In the genomic region with DNA sequence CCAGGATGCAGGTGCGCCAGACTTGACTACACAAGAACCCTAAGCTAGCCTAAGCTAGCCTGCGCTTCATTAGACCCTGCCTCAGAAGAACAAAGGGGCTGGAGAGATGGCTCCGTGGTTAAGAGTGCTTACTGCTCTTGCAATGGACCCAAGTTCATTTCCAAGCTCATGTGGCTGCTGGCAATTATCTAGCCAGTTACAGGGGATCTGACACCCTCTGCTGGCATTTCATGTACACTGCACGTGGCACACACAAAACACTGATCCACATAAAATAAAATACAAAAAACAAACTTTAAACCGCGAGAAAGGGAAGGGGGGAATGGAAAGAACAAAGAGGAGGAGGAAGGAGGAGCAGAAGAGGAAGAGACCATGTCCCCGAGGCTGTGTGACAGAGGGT, we compare ENCODE assay signal across 9 mouse cellular contexts. TPM values are rescaled to one million over a fixed set of nuclear protein-coding genes. Genes with fewer than 3 reads are reported as not detected.
DNase-seq lines count a peak whose midpoint lies in the region; TF ChIP-seq lines count a peak whose summit lies in the region.
"Had no signal": no experiment of that assay in that cellular context is flagged by ENCODE, and none has a peak within 500 bp of the region (broad histone marks: within the 10 kb centered on the region; RNA-seq: fewer than 3 reads in every experiment).

No protein-coding gene starts in this region.

- no peak overlapping the region for H3K27ac ChIP-seq in left cerebral cortex, adult 2 months

- peak; percentile 83 for TF ChIP-seq CTCF in left cerebral cortex, adult 2 months (IDR thresholded peaks at IDR 0.05)

- no peak overlapping the region for H3K4me3 ChIP-seq in left cerebral cortex, adult 2 months
- H3K4me3 ChIP-seq: lung, embryonic 15.5 days had no signal

- intact Hi-C loops in left cerebral cortex, adult 2 months (cut with DNase I): loop anchor here (5.0 kb wide), 2 partner anchors 36 to 56 kb away; no protein-coding TSS in a partner anchor
- intact Hi-C loops in left cerebral cortex, postnatal 36 days (cut with DNase I): loop anchor here (5.0 to 10.0 kb wide), 2 partner anchors 36 to 233 kb away; no protein-coding TSS in a partner anchor

- DNase-seq in cerebellum, adult 9-11 months: peak; percentile 31
- DNase-seq in cerebellum, adult 11-12 months: no peak
- DNase-seq in left cerebral cortex, adult 2 months (ENCODE audit: extremely low spot score in 1 of 2, low spot score in 2 of 2): peak in 1 of 2 experiments; percentile 31
- no peak for DNase-seq in left cerebral cortex, postnatal 36 days (ENCODE audit: low spot score in 2 of 2)
- peak; percentile 46 for DNase-seq in MEL-GATA-1-ER (ENCODE audit: extremely low read depth, low read depth)
- peak; percentile 66 for DNase-seq in kidney, adult 9 months
- peak; percentile 54 for DNase-seq in skeletal muscle tissue, adult 2 months (ENCODE audit: low read depth, low spot score)
- DNase-seq in right cerebral cortex, postnatal 4 days: no peak

RNA-seq across cellular contexts. Expression of a gene that starts 15.2 kb away (rescaled TPM):
- total RNA-seq in left cerebral cortex, adult 2 months (2021): 1 to 10 TPM; 2.8 to 3.0 TPM
- 1 to 10 TPM; 1.4 to 3.4 TPM for total RNA-seq in left cerebral cortex, postnatal 36 days (2021)

RNA-seq across cellular contexts. Expression of a gene that starts 16.4 kb away (rescaled TPM):
- 100 to 1,000 TPM in 1 of 2 experiments, 10 to 100 TPM in 1; 97.9 to 102 TPM for total RNA-seq in left cerebral cortex, adult 2 months (2021)
- total RNA-seq in left cerebral cortex, postnatal 36 days (2021): 10 to 100 TPM; 85.4 to 97.7 TPM

RNA-seq across cellular contexts. Expression of a gene that starts 28.2 kb away (rescaled TPM):
- total RNA-seq in left cerebral cortex, adult 2 months (2021): 100 to 1,000 TPM; 143 to 150 TPM
- 100 to 1,000 TPM; 143 to 145 TPM for total RNA-seq in left cerebral cortex, postnatal 36 days (2021)

RNA-seq across cellular contexts. Expression of a gene that starts 28.9 kb away (rescaled TPM):
- total RNA-seq in left cerebral cortex, adult 2 months (2021): 100 to 1,000 TPM; 327 to 331 TPM
- total RNA-seq in left cerebral cortex, postnatal 36 days (2021): 100 to 1,000 TPM; 346 to 355 TPM

RNA-seq across cellular contexts. Expression of a gene that starts 39.2 kb away (rescaled TPM):
- 10 to 100 TPM; 36.4 to 36.9 TPM for total RNA-seq in left cerebral cortex, adult 2 months (2021)
- total RNA-seq in left cerebral cortex, postnatal 36 days (2021): 10 to 100 TPM; 29.2 to 38.7 TPM

Comparison
In these comparisons a context has a peak if more than half of its experiments do, and no peak if none do; other contexts are left out.
1. DNase-seq: peak in cerebellum, adult 9-11 months (single experiment), MEL-GATA-1-ER (single experiment), kidney, adult 9 months (single experiment) and skeletal muscle tissue, adult 2 months (single experiment); none in cerebellum, adult 11-12 months (single experiment), left cerebral cortex, postnatal 36 days (0 of 2) and right cerebral cortex, postnatal 4 days (single experiment).